ENCODE assay signal across 9 mouse cellular contexts in genomic region chrX:133690822-133691221, GRCm38 (mm10). TPM values are rescaled to one million over a fixed set of nuclear protein-coding genes. Genes with fewer than 3 reads are reported as not detected.
DNase-seq lines count a peak whose midpoint lies in the region; ATAC-seq and TF ChIP-seq lines count a peak whose summit lies in the region.
"Had no signal": no experiment of that assay in that cellular context is flagged by ENCODE, and none has a peak within 500 bp of the region (broad histone marks: within the 10 kb centered on the region; RNA-seq: fewer than 3 reads in every experiment).

No protein-coding gene starts in this region.

- TF ChIP-seq POLR2A in kidney, adult 2 months (IDR thresholded peaks at IDR 0.05; ENCODE audit: low read depth, low read length) = no peak

- H3K4me3 ChIP-seq in kidney, adult 2 months (ENCODE audit: insufficient read depth, low read depth, low read length) = no peak overlapping the region
- H3K4me3 ChIP-seq in embryonic facial prominence, embryonic 12.5 days = peak overlapping the region; percentile 24
- H3K4me3 ChIP-seq in hindbrain, postnatal 0 days (ENCODE audit: low read length) = peak overlapping the region; percentile 53
- H3K4me3 ChIP-seq: erythroblast, embryonic 14.5 days had no signal

- H3K9me3 ChIP-seq in embryonic facial prominence, embryonic 12.5 days = no peaks in the 10 kb centered on the region
- H3K9me3 ChIP-seq in hindbrain, postnatal 0 days (ENCODE audit: low read length) = no peaks in the 10 kb centered on the region

- H3K27ac ChIP-seq in kidney, adult 2 months (ENCODE audit: insufficient read depth, low read depth, low read length) = no peak overlapping the region
- no peak overlapping the region for H3K27ac ChIP-seq in embryonic facial prominence, embryonic 12.5 days
- no peak overlapping the region for H3K27ac ChIP-seq in hindbrain, postnatal 0 days

- WGBS in kidney, adult 2 months = 1% methylated on average over 11 of the region's 11 CpGs
- 19% methylated on average over 11 of the region's 11 CpGs for WGBS in embryonic facial prominence, embryonic 12.5 days
- WGBS in hindbrain, postnatal 0 days = 27% methylated on average over 11 of the region's 11 CpGs

- peak; percentile 0 for DNase-seq in kidney, adult 2 months
- no peak for DNase-seq in kidney, adult 8-10 months
- no peak for DNase-seq in hindbrain, postnatal 0 days (ENCODE audit: low spot score)
- DNase-seq in naive thymus-derived CD4-positive, alpha-beta T cell, adult 2 months (ENCODE audit: low read depth) = peak; percentile 0
- DNase-seq in adrenal gland, adult 18-20 months (ENCODE audit: low spot score in 2 of 2) = no peak
- no peak for DNase-seq in gastrocnemius, postnatal 4 days (ENCODE audit: low spot score in 2 of 2)
- no peak for DNase-seq in adrenal gland, postnatal 25 days

- H3K4me2 ChIP-seq in embryonic facial prominence, embryonic 12.5 days (replicated peaks) = peak overlapping the region; percentile 53
- H3K4me2 ChIP-seq in hindbrain, postnatal 0 days (ENCODE audit: low read depth, low read length) = peak overlapping the region; percentile 70

- H3K4me1 ChIP-seq in kidney, adult 2 months (ENCODE audit: control insufficient read depth, insufficient read depth, low read length) = no peaks in the 10 kb centered on the region
- H3K4me1 ChIP-seq in embryonic facial prominence, embryonic 12.5 days = no peaks in the 10 kb centered on the region
- no peaks in the 10 kb centered on the region for H3K4me1 ChIP-seq in hindbrain, postnatal 0 days (ENCODE audit: insufficient read depth, low read length)

- ATAC-seq in embryonic facial prominence, embryonic 12.5 days (ENCODE audit: insufficient number of reproducible peaks, insufficient read depth, low FRiP score, low TSS enrichment) = no peak
- no peak for ATAC-seq in hindbrain, postnatal 0 days

- no peaks in the 10 kb centered on the region; the same call in 1 of the 2 replicates for H3K27me3 ChIP-seq in kidney, adult 2 months (replicated peaks; ENCODE audit: control insufficient read depth, insufficient read depth, low read length)
- H3K27me3 ChIP-seq in embryonic facial prominence, embryonic 12.5 days = peaks cover 14% of the 10 kb centered on the region; the same call in 1 of the 2 replicates
- no peaks in the 10 kb centered on the region for H3K27me3 ChIP-seq in hindbrain, postnatal 0 days (ENCODE audit: insufficient read depth, low read length)

- no peaks in the 10 kb centered on the region for H3K36me3 ChIP-seq in kidney, adult 2 months (ENCODE audit: control insufficient read depth, insufficient read depth, low read length)
- no peaks in the 10 kb centered on the region for H3K36me3 ChIP-seq in embryonic facial prominence, embryonic 12.5 days
- no peaks in the 10 kb centered on the region for H3K36me3 ChIP-seq in hindbrain, postnatal 0 days (ENCODE audit: insufficient read depth, low read length)

- TF ChIP-seq CTCF in kidney, adult 2 months (conservative IDR thresholded peaks at IDR 0.05; ENCODE audit: insufficient read depth, insufficient read length, low read depth, low read length) = no peak
- TF ChIP-seq CTCF in hindbrain, postnatal 0 days (IDR thresholded peaks at IDR 0.05; ENCODE audit: low read depth) = no peak

- no peak overlapping the region for H3K9ac ChIP-seq in embryonic facial prominence, embryonic 12.5 days
- H3K9ac ChIP-seq in hindbrain, postnatal 0 days (replicated peaks; ENCODE audit: low read length) = peak overlapping the region; percentile 25

RNA-seq across cellular contexts. Expression of gene Pcdh19, which starts 2.0 kb away (rescaled TPM):
- 0.44 and 0.48 TPM in 2 replicates for polyA plus RNA-seq in kidney, adult 2 months (2012; rRNA removed)
- 8.4 and 9.2 TPM in 2 replicates for polyA plus RNA-seq in embryonic facial prominence, embryonic 12.5 days (2016; fragmentation: Nextera tagmentation; extraction: Ambion mirVana)
- 41.4 and 47.9 TPM in 2 replicates for total RNA-seq in hindbrain, postnatal 0 days (2014; rRNA removed)
- 19.7 and 20.9 TPM in 2 replicates for polyA plus RNA-seq in hindbrain, postnatal 0 days (2015; fragmentation: Nextera tagmentation; extraction: Ambion mirVana)
- total RNA-seq in adrenal gland, adult 18-20 months (2021) = 10 to 100 TPM in 1 of 2 experiments, 1 to 10 TPM in 1; 9.1 to 10.1 TPM
- total RNA-seq in gastrocnemius, postnatal 4 days (2021) = 10 to 100 TPM; 14.7 to 15.6 TPM
- total RNA-seq in adrenal gland, postnatal 25 days (2021) = 4.2 and 6.2 TPM in 2 replicates
- polyA plus RNA-seq: erythroblast, embryonic 14.5 days had no signal

Comparison
In these comparisons a context has a peak if more than half of its experiments do, and no peak if none do; other contexts are left out.
1. DNase-seq: peak in kidney, adult 2 months (single experiment) and naive thymus-derived CD4-positive, alpha-beta T cell, adult 2 months (single experiment); none in kidney, adult 8-10 months (0 of 2), hindbrain, postnatal 0 days (single experiment), adrenal gland, adult 18-20 months (0 of 2), gastrocnemius, postnatal 4 days (0 of 2) and adrenal gland, postnatal 25 days (single experiment).